Mouse (Mus musculus) CH12.LX (cell line): Measurements from ENCODE around the gene Ubtf. TPM values are rescaled to one million over a fixed set of nuclear protein-coding genes. Genes with fewer than 3 reads are reported as not detected.

Experiments
- DNase-seq: peaks from one replicate; pipeline ENCODE4 v3.0.0-alpha.2; 2013; ENCODE audit errors: extremely low read depth
- H3K27ac ChIP-seq: 2 replicates; pipeline ENCODE4 v1.5.1; 2012; ENCODE audit warnings: low read depth, mild to moderate bottlenecking, control low read depth, moderate library complexity; ENCODE audit not compliant: insufficient read depth
- H3K27me3 ChIP-seq: replicated peaks from 2 replicates; pipeline ENCODE3; 2012; ENCODE audit warnings: inconsistent platforms
- H3K36me3 ChIP-seq, 2 experiments: replicated peaks in 1 of 2; 2 replicates each; pipeline versions ENCODE3 to v1.6.1; 2012; ENCODE audit warnings: inconsistent platforms in 1 of 2, low read length in 1 of 2, mild to moderate bottlenecking in 1 of 2, mixed read lengths in 1 of 2, moderate library complexity in 1 of 2; ENCODE audit not compliant: control insufficient read depth in 1 of 2, insufficient read depth in 1 of 2
- H3K4me1 ChIP-seq, 2 experiments: 2 replicates each; pipeline ENCODE4 v1.6.1; 2012; ENCODE audit warnings: inconsistent platforms in 1 of 2, moderate library complexity in 1 of 2; ENCODE audit not compliant: insufficient read depth in 2 of 2, control insufficient read depth in 1 of 2
- H3K4me2 ChIP-seq: 2 replicates; pipeline ENCODE4 v1.6.1; 2012; ENCODE audit warnings: low read depth, mild to moderate bottlenecking, control low read depth; ENCODE audit not compliant: poor library complexity, insufficient read depth, severe bottlenecking
- H3K4me3 ChIP-seq, 3 experiments: fragments of 150-350 bp in 1 of 3; sonication (generic) in 1 of 3; replicated peaks in 1 of 3; 2 replicates each; pipeline versions ENCODE3 to v1.5.1; 2011 to 2012; ENCODE audit warnings: low read depth in 2 of 3, low read length in 2 of 3, mild to moderate bottlenecking in 2 of 3, moderate library complexity in 2 of 3, control low read depth in 1 of 3, improper control_type of control experiment in 1 of 3, inconsistent platforms in 1 of 3, mixed read lengths in 1 of 3; ENCODE audit not compliant: poor library complexity in 1 of 3
- H3K79me2 ChIP-seq: replicated peaks from 2 replicates; pipeline ENCODE4 v1.6.1; 2012; ENCODE audit warnings: mild to moderate bottlenecking, moderate library complexity; ENCODE audit not compliant: control insufficient read depth, poor library complexity, insufficient read depth, severe bottlenecking; ENCODE audit errors: extremely low read depth
- H3K9ac ChIP-seq: 2 replicates; pipeline ENCODE4 v1.6.1; 2012; ENCODE audit warnings: low read depth, mild to moderate bottlenecking, control low read depth, moderate library complexity; ENCODE audit not compliant: insufficient read depth
- H3K9me3 ChIP-seq: replicated peaks from 2 replicates; pipeline ENCODE3; 2012; ENCODE audit warnings: low read length, inconsistent platforms, mixed read lengths
- BHLHE40 ChIP-seq: IDR thresholded peaks from 2 replicates; pipeline ENCODE4 v1.6.1; 2011; ENCODE audit warnings: mild to moderate bottlenecking, low read depth, low read length, improper control_type of control experiment
- CHD1 ChIP-seq: IDR thresholded peaks from 2 replicates; pipeline ENCODE4 v1.6.1; 2012; ENCODE audit warnings: low read depth, low read length, improper control_type of control experiment, inconsistent platforms
- CHD2 ChIP-seq: IDR thresholded peaks from 2 replicates; pipeline ENCODE4 v1.6.1; 2011; ENCODE audit warnings: low read length, improper control_type of control experiment
- CTCF ChIP-seq, 2 experiments: IDR thresholded peaks in 1 of 2; conservative IDR thresholded peaks in 1 of 2; 2 replicates each; pipeline ENCODE4 v1.5.1; 2011 to 2012; ENCODE audit warnings: low read depth in 2 of 2, low read length in 2 of 2, improper control_type of control experiment in 1 of 2, inconsistent platforms in 1 of 2, mild to moderate bottlenecking in 1 of 2, moderate library complexity in 1 of 2
- ELF1 ChIP-seq: IDR thresholded peaks from 2 replicates; pipeline ENCODE4 v1.6.1; 2014; ENCODE audit warnings: low read depth, mild to moderate bottlenecking, inconsistent platforms, low read length, improper control_type of control experiment
- ETS1 ChIP-seq: conservative IDR thresholded peaks from 2 replicates; pipeline ENCODE4 v1.6.1; 2012; ENCODE audit warnings: low read depth, mild to moderate bottlenecking, inconsistent platforms, low read length, improper control_type of control experiment, moderate library complexity
- GABPA ChIP-seq: IDR thresholded peaks from 2 replicates; pipeline ENCODE4 v1.6.1; 2012; ENCODE audit warnings: low read depth, low read length, improper control_type of control experiment, inconsistent platforms; ENCODE audit not compliant: insufficient replicate concordance
- IRF4 ChIP-seq: IDR thresholded peaks from 2 replicates; pipeline ENCODE4 v1.6.1; 2014; ENCODE audit warnings: low read depth, mild to moderate bottlenecking, inconsistent platforms, low read length, improper control_type of control experiment
- KAT2A ChIP-seq: IDR thresholded peaks from 2 replicates; pipeline ENCODE4 v1.6.1; 2012; ENCODE audit warnings: low read length, improper control_type of control experiment, inconsistent platforms; ENCODE audit not compliant: insufficient replicate concordance
- MAFK ChIP-seq: IDR thresholded peaks from 2 replicates; pipeline ENCODE4 v1.6.1; 2011; ENCODE audit warnings: low read length, improper control_type of control experiment; ENCODE audit not compliant: insufficient replicate concordance
- MAZ ChIP-seq: IDR thresholded peaks from 2 replicates; pipeline ENCODE4 v1.6.1; 2012; ENCODE audit warnings: low read depth, mild to moderate bottlenecking, inconsistent platforms, low read length, improper control_type of control experiment, moderate library complexity
- MEF2A ChIP-seq: IDR thresholded peaks from 2 replicates; pipeline ENCODE4 v1.6.1; 2014; ENCODE audit warnings: low read depth, mild to moderate bottlenecking, inconsistent platforms, low read length, improper control_type of control experiment, borderline replicate concordance
- MXI1 ChIP-seq: IDR thresholded peaks from 2 replicates; pipeline ENCODE4 v1.6.1; 2011; ENCODE audit warnings: mild to moderate bottlenecking, low read depth, low read length, improper control_type of control experiment
- MYC ChIP-seq: IDR thresholded peaks from 2 replicates; pipeline ENCODE4 v1.6.1; 2011; ENCODE audit warnings: low read depth, mild to moderate bottlenecking, improper control_type of control experiment, low read length
- NELFE ChIP-seq: IDR thresholded peaks from 2 replicates; pipeline ENCODE4 v1.6.1; 2011; ENCODE audit warnings: low read depth, low read length, improper control_type of control experiment
- NRF1 ChIP-seq: IDR thresholded peaks from 2 replicates; pipeline ENCODE4 v1.6.1; 2014; ENCODE audit warnings: low read depth, mild to moderate bottlenecking, inconsistent platforms, low read length, improper control_type of control experiment, moderate library complexity
- POLR2A ChIP-seq: IDR thresholded peaks from 2 replicates; pipeline ENCODE4 v1.6.1; 2011; ENCODE audit warnings: low read depth, mild to moderate bottlenecking, improper control_type of control experiment, low read length
- POLR2AphosphoS2 ChIP-seq: IDR thresholded peaks from 2 replicates; pipeline ENCODE4 v1.6.1; 2011; ENCODE audit warnings: low read depth, low read length, improper control_type of control experiment
- SMC3 ChIP-seq: IDR thresholded peaks from 2 replicates; pipeline ENCODE4 v1.6.1; 2011; ENCODE audit warnings: low read depth, low read length, improper control_type of control experiment
- TCF12 ChIP-seq: IDR thresholded peaks from 2 replicates; pipeline ENCODE4 v1.6.1; 2014; ENCODE audit warnings: low read depth, mild to moderate bottlenecking, inconsistent platforms, low read length, improper control_type of control experiment
- UBTF ChIP-seq: IDR thresholded peaks from 2 replicates; pipeline ENCODE4 v1.6.1; 2012; ENCODE audit warnings: low read depth, mild to moderate bottlenecking, inconsistent platforms, low read length, improper control_type of control experiment, moderate library complexity
- ZC3H11A ChIP-seq: IDR thresholded peaks from 2 replicates; pipeline ENCODE4 v1.6.1; 2012; ENCODE audit warnings: low read depth, mild to moderate bottlenecking, inconsistent platforms, low read length, improper control_type of control experiment
- ZMIZ1 ChIP-seq: IDR thresholded peaks from 2 replicates; pipeline ENCODE4 v1.6.1; 2012; ENCODE audit warnings: low read depth, mild to moderate bottlenecking, inconsistent platforms, low read length, improper control_type of control experiment
- dilution Hi-C: fragments of 300-500 bp; cut with MboI; formaldehyde crosslinking; loops from 2 replicates; pipeline ENCODE4 v1.14.3; 2020; ENCODE audit warnings: low sequenced_read_pairs; ENCODE audit not compliant: extremely low pct_unique_long_range_greater_than_20kb, extremely low pct_ligation_motif_present
- in situ Hi-C: fragments of 300-500 bp; cut with MboI; formaldehyde crosslinking; loops from 3 replicates; pipeline ENCODE4 v1.14.3; 2019; ENCODE audit warnings: low sequenced_read_pairs, low pct_ligation_motif_present, low pct_unique_long_range_greater_than_20kb, mixed read lengths
- polyA plus RNA-seq: library from polyadenylated mRNA; unstranded; fragments of >175 nt; gene quantifications from 2 replicates; pipeline ENCODE4 v1.2.1, GENCODE M21; 2012; ENCODE audit warnings: low read depth; ENCODE audit not compliant: insufficient read length
- total RNA-seq, 2 experiments: library from RNA; depleted of rRNA; stranded (reverse); fragments of 300-350 nt in 1 of 2; fragments of >200 nt in 1 of 2; gene quantifications; 2 replicates each; pipeline ENCODE4 v1.2.3; 2012 to 2014

Ubtf gene
- total and polyA plus RNA-seq, 3 experiments, result 89.9 to 126 (median 124) TPM

- in situ Hi-C loops (loop anchor here (5.0 kb wide), 2 partner anchors 34 to 84 kb away; partner anchors contain the start of gene Slc25a39), dilution Hi-C loops (loop anchor here (25.0 kb wide), 1 partner anchor 89 kb away; the partner anchor contains the start of gene Slc25a39)
- TF ChIP-seq NELFE, result no peak
- TF ChIP-seq SMC3, result no peak
- TF ChIP-seq CHD1, result no peak
- no peak for TF ChIP-seq MXI1
- TF ChIP-seq MAZ, result no peak
- no peak for TF ChIP-seq MEF2A
- no peak for TF ChIP-seq TCF12
- no peak for TF ChIP-seq POLR2AphosphoS2
- no peak for TF ChIP-seq CTCF (conservative IDR thresholded peaks at IDR 0.05 in 1 of 2, IDR thresholded peaks at IDR 0.05 in 1 of 2; ENCODE audit: low read depth in 2 of 2, low read length in 2 of 2)
- TF ChIP-seq CHD2, result no peak
- no peak for TF ChIP-seq MAFK
- TF ChIP-seq NRF1, result no peak
- TF ChIP-seq KAT2A, result no peak
- no peak for TF ChIP-seq GABPA
- no peak for DNase-seq
- Histone ChIP-seq H3K36me3 (no peaks in the 10 kb centered on the region), H3K4me2 (no peak overlapping the region), H3K27me3 (peaks cover 36% of the 10 kb centered on the region), H3K27ac (no peak overlapping the region), H3K79me2 (peaks cover 6% of the 10 kb centered on the region; the same call in 1 of the 2 replicates), H3K9ac (no peak overlapping the region), H3K9me3 (no peaks in the 10 kb centered on the region), H3K4me1 (peaks cover 0 to 6% of the 10 kb centered on the region in 2 experiments; a peak in 2 of 4 replicates), H3K4me3 (no peak overlapping the region)
Measured at GRCm38 (mm10) chr11:102323516-102323915, 4.0 kb upstream of the Ubtf start.

GRCm38 (mm10) chr11:102321931-102322330 is 2.4 kb upstream of the Ubtf start:
- H3K9me3 ChIP-seq, result no peaks in the 10 kb centered on the region
- no peaks in the 10 kb centered on the region for H3K36me3 ChIP-seq
- peaks cover 18% of the 10 kb centered on the region for H3K79me2 ChIP-seq
- H3K4me3 ChIP-seq, result no peak overlapping the region
- no peak overlapping the region for H3K9ac ChIP-seq
- dilution Hi-C loops, result loop anchor here (25.0 kb wide), 1 partner anchor 90 kb away; the partner anchor contains the start of gene Slc25a39
- H3K4me1 ChIP-seq, result peaks cover 0 to 6% of the 10 kb centered on the region in 2 experiments; a peak in 2 of 4 replicates
- no peak overlapping the region for H3K27ac ChIP-seq
- in situ Hi-C loops, result loop anchor here (5.0 kb wide), 2 partner anchors 35 to 85 kb away; partner anchors contain the start of gene Slc25a39
- no peak overlapping the region for H3K4me2 ChIP-seq
- no peak for TF ChIP-seq ZC3H11A
- TF ChIP-seq UBTF, result no peak
- no peak for TF ChIP-seq BHLHE40
- TF ChIP-seq MYC, result no peak
- TF ChIP-seq KAT2A, result no peak
- no peak for TF ChIP-seq MXI1
- TF ChIP-seq ZMIZ1, result no peak
- TF ChIP-seq ETS1, result no peak
- no peak for TF ChIP-seq GABPA
- TF ChIP-seq CHD1, result no peak
- TF ChIP-seq POLR2A, result no peak
- TF ChIP-seq ELF1, result no peak
- TF ChIP-seq IRF4, result no peak
- no peak for DNase-seq
- H3K27me3 ChIP-seq, result peaks cover 26% of the 10 kb centered on the region
